Mouse (Mus musculus) bone marrow, adult 2 months (tissue): ENCODE measurements around the gene Pcx.

Experiments
- CTCF ChIP-seq: fragments of 200-500 bp; IDR thresholded peaks from 2 replicates; pipeline ENCODE4 v1.5.1; 2011; ENCODE audit warnings: low read length, control low read depth; ENCODE audit not compliant: control insufficient read depth, insufficient read depth
- POLR2A ChIP-seq: fragments of 200-500 bp; IDR thresholded peaks from 2 replicates; pipeline ENCODE4 v1.6.1; 2011; ENCODE audit warnings: low read depth, mild to moderate bottlenecking, control low read depth, low read length, borderline replicate concordance; ENCODE audit not compliant: control insufficient read depth

GRCm38 (mm10) chr19:4474739-4475138 lies 35.5 kb upstream of the Pcx start:
- no peak for TF ChIP-seq CTCF
- no peak for TF ChIP-seq POLR2A
